In genomic region chr3:79287699-79288458, GRCm38 (mm10) we compare ENCODE assay signal across 8 mouse cellular contexts. TPM values are rescaled to one million over a fixed set of nuclear protein-coding genes. Genes with fewer than 3 reads are reported as not detected.
A peak's percentile ranks its signal among the peaks of the same experiment; 100 is the strongest.
DNase-seq lines count a peak whose midpoint lies in the region; ATAC-seq and TF ChIP-seq lines count a peak whose summit lies in the region.
"Had no signal": no experiment of that assay in that cellular context is flagged by ENCODE, and none has a peak within 500 bp of the region (broad histone marks: within the 10 kb centered on the region; RNA-seq: fewer than 3 reads in every experiment).

No protein-coding gene starts in this region.

- no peak for TF ChIP-seq CTCF in kidney, adult 2 months (conservative IDR thresholded peaks at IDR 0.05; ENCODE audit: insufficient read depth, insufficient read length, low read depth, low read length)

- H3K4me3 ChIP-seq in ES-E14 (ENCODE audit: insufficient read depth in 1 of 2, low read depth in 1 of 2, low read length in 2 of 2, poor library complexity in 1 of 2, severe bottlenecking in 1 of 2) (peak overlapping the region; percentile 71 to 78), macrophage (ENCODE audit: inconsistent target) (peak overlapping the region; percentile 71)
- H3K4me3 ChIP-seq in forebrain, embryonic 16.5 days (replicated peaks; ENCODE audit: low read length), result peak overlapping the region; percentile 99
- peak overlapping the region; percentile 99 for H3K4me3 ChIP-seq in kidney, adult 2 months (ENCODE audit: insufficient read depth, low read depth, low read length)

- H3K9ac ChIP-seq in ES-E14 (ENCODE audit: insufficient read depth, low read depth, low read length, poor library complexity, severe bottlenecking), result peak overlapping the region; percentile 85
- peak overlapping the region; percentile 97 for H3K9ac ChIP-seq in forebrain, embryonic 16.5 days (replicated peaks; ENCODE audit: low read depth, low read length)

- no peaks in the 10 kb centered on the region for H3K27me3 ChIP-seq in forebrain, embryonic 16.5 days (replicated peaks; ENCODE audit: control insufficient read depth, insufficient read depth, low read length)
- H3K27me3 ChIP-seq in kidney, adult 2 months (replicated peaks; ENCODE audit: control insufficient read depth, insufficient read depth, low read length), result no peaks in the 10 kb centered on the region

- no peaks in the 10 kb centered on the region for H3K9me3 ChIP-seq in ES-E14 (ENCODE audit: control insufficient read depth, insufficient read depth, low read depth, low read length)
- no peaks in the 10 kb centered on the region for H3K9me3 ChIP-seq in forebrain, embryonic 16.5 days (ENCODE audit: control insufficient read depth, low read length)

- peak; percentile 5 for ATAC-seq in CD4-positive, CD25-positive, alpha-beta regulatory T cell, adult 4 months
- no peak for ATAC-seq in forebrain, embryonic 16.5 days
- ATAC-seq in frontal cortex, adult (ENCODE audit: low TSS enrichment), result no peak; the same call in 1 of the 2 replicates

- in situ Hi-C loops in ES-E14 (cut with MboI; ENCODE audit: low sequenced_read_pairs in 2 of 2, unreplicated experiment in 2 of 2), result no loop called here

- H3K4me1 ChIP-seq in ES-E14 (ENCODE audit: control insufficient read depth in 2 of 2, insufficient read depth in 2 of 2, low read length in 2 of 2, poor library complexity in 1 of 2), result 0 out of 4 replicates have a peak, but pooled peaks cover 0 to 3% of the 10 kb centered on the region in 2 experiments
- peaks cover 31% of the 10 kb centered on the region for H3K4me1 ChIP-seq in forebrain, embryonic 16.5 days (replicated peaks; ENCODE audit: control insufficient read depth, insufficient read depth, low read length)
- H3K4me1 ChIP-seq in kidney, adult 2 months (ENCODE audit: control insufficient read depth, insufficient read depth, low read length), result peaks cover 21% of the 10 kb centered on the region

- peak overlapping the region; percentile 66 for H3K4me2 ChIP-seq in forebrain, embryonic 16.5 days (ENCODE audit: low read length)

- TF ChIP-seq POLR2A in kidney, adult 2 months (IDR thresholded peaks at IDR 0.05; ENCODE audit: low read depth, low read length), result no peak

- peak; percentile 12 for DNase-seq in ES-E14 (ENCODE audit: low read depth, low spot score)
- DNase-seq in kidney, adult 2 months, result peak; percentile 86
- DNase-seq in cerebellum, postnatal 4 days (ENCODE audit: low spot score in 2 of 2), result no peak

- H3K27ac ChIP-seq in ES-E14 (ENCODE audit: insufficient read depth, low read depth, low read length, poor library complexity, severe bottlenecking) (no peak overlapping the region), macrophage (peak overlapping the region; percentile 79)
- H3K27ac ChIP-seq in forebrain, embryonic 16.5 days (ENCODE audit: low read length), result no peak overlapping the region
- peak overlapping the region; percentile 94 for H3K27ac ChIP-seq in kidney, adult 2 months (ENCODE audit: insufficient read depth, low read depth, low read length)

- H3K79me2 ChIP-seq in macrophage (ENCODE audit: inconsistent target), result peaks cover 35% of the 10 kb centered on the region

- 17% methylated on average over 17 of the region's 17 CpGs for WGBS in forebrain, embryonic 16.5 days
- WGBS in kidney, adult 2 months, result 14% methylated on average over 17 of the region's 17 CpGs
- under 1% methylated on average over 17 of the region's 17 CpGs for WGBS in macrophage (ENCODE audit: missing documents)

- no peaks in the 10 kb centered on the region for H3K36me3 ChIP-seq in ES-E14 (ENCODE audit: control insufficient read depth, insufficient read depth, low read length, poor library complexity, severe bottlenecking)
- H3K36me3 ChIP-seq in forebrain, embryonic 16.5 days (ENCODE audit: control insufficient read depth, insufficient read depth), result no peaks in the 10 kb centered on the region
- H3K36me3 ChIP-seq in kidney, adult 2 months (ENCODE audit: control insufficient read depth, insufficient read depth, low read length), result no peaks in the 10 kb centered on the region
- H3K36me3 ChIP-seq in macrophage (ENCODE audit: inconsistent target), result no peaks in the 10 kb centered on the region

TF ChIP-seq in ES-E14, 5 proteins besides CTCF, POLR2A, EP300 and RAD21:
- TF ChIP-seq HCFC1 (IDR thresholded peaks at IDR 0.05; ENCODE audit: borderline replicate concordance, insufficient read depth, low read length), result no peak
- no peak for TF ChIP-seq MAFK (IDR thresholded peaks at IDR 0.05; ENCODE audit: insufficient read depth, low read depth, low read length)
- no peak for TF ChIP-seq ZNF384 (IDR thresholded peaks at IDR 0.05; ENCODE audit: low read depth, low read length)
- TF ChIP-seq CHD2 (IDR thresholded peaks at IDR 0.05; ENCODE audit: low read depth, low read length), result no peak
- no peak for TF ChIP-seq ZC3H11A (IDR thresholded peaks at IDR 0.05; ENCODE audit: borderline replicate concordance, low read depth, low read length)

RNA-seq across cellular contexts. Expression of gene Rapgef2, which starts 1.6 kb away (rescaled TPM):
- polyA plus RNA-seq in CD4-positive, CD25-positive, alpha-beta regulatory T cell, adult 4 months (2017; shearing (Covaris generic)), result 1 to 10 TPM; 3.1 to 5.6 TPM
- total RNA-seq in ES-E14 (2012; rRNA removed), result 9.7 and 12.0 TPM in 2 replicates
- polyA plus RNA-seq in forebrain, embryonic 16.5 days (2015; fragmentation: Nextera tagmentation; extraction: Ambion mirVana), result 10.8 and 13.4 TPM in 2 replicates
- polyA plus RNA-seq in kidney, adult 2 months (2012; rRNA removed), result 7.6 and 8.0 TPM in 2 replicates
- 1,000 to 10,000 TPM in 1 of 26 experiments, 100 to 1,000 TPM in 22, 10 to 100 TPM in 3; 68.8 to 1,213 (median 421) TPM for total RNA-seq in macrophage (2018; cell fraction: chromatin; rRNA removed)
- 100 to 1,000 TPM in 5 of 26 experiments, 10 to 100 TPM in 21; 17.9 to 189 (median 66.3) TPM for total RNA-seq in macrophage (2018; cell fraction: cytosol; rRNA removed)
- total RNA-seq in macrophage (2018; cell fraction: nucleus; rRNA removed), result 100 to 1,000 TPM in 22 of 26 experiments, 10 to 100 TPM in 4; 47.9 to 565 (median 303) TPM
- 9.0 to 16.6 TPM (median 10.6 TPM) in 3 replicates for polyA plus RNA-seq in macrophage (2018)

RNA-seq across cellular contexts. Expression of gene Gm17359, which starts 48.6 kb away (rescaled TPM):
- polyA plus RNA-seq in CD4-positive, CD25-positive, alpha-beta regulatory T cell, adult 4 months (2017; shearing (Covaris generic)), result not detected
- total RNA-seq in ES-E14 (2012; rRNA removed), result not detected in 2 replicates
- 0.14 TPM in 1 of 2 replicates, not detected in the other for polyA plus RNA-seq in forebrain, embryonic 16.5 days (2015; fragmentation: Nextera tagmentation; extraction: Ambion mirVana)
- polyA plus RNA-seq in kidney, adult 2 months (2012; rRNA removed), result 0.08 and 0.10 TPM in 2 replicates
- not detected for total RNA-seq in macrophage (2018; cell fraction: chromatin; rRNA removed)
- not detected for total RNA-seq in macrophage (2018; cell fraction: cytosol; rRNA removed)
- not detected for total RNA-seq in macrophage (2018; cell fraction: nucleus; rRNA removed)
- not detected in 3 replicates for polyA plus RNA-seq in macrophage (2018)
- polyA plus RNA-seq: frontal cortex, adult 2 months had no signal

Comparison
In these comparisons a context has a peak if more than half of its experiments do, and no peak if none do; other contexts are left out.
1. DNase-seq: peak in ES-E14 (single experiment) and kidney, adult 2 months (single experiment); none in cerebellum, postnatal 4 days (0 of 2).
2. H3K27ac ChIP-seq: peak in kidney, adult 2 months (single experiment) and macrophage (single experiment); none in ES-E14 (single experiment) and forebrain, embryonic 16.5 days (single experiment).
3. Peak in every context shown above with its lines, with median percentiles within 50 percentile points of each other: H3K4me3 ChIP-seq.